Mouse (Mus musculus): ENCODE results near the gene Dync1i2. TPM values are rescaled to one million over a fixed set of nuclear protein-coding genes. Genes with fewer than 3 reads are reported as not detected.

Gene Dync1i2
- total RNA-seq, 4 experiments from 2014 or later, result 38.5 to 42.1 (median 41.1) TPM

Other genes starting within 250 kb of the Dync1i2 start
- 1 to 10 TPM; 2.9 to 3.7 (median 3.6) TPM for gene Dcaf17, start 156.4 kb upstream of the Dync1i2 start, total RNA-seq (2022)
- gene Mettl8, start 156.1 kb upstream of the Dync1i2 start, total RNA-seq (2022), result 1 to 10 TPM; 4.8 to 6.1 (median 5.4) TPM
- gene Cybrd1, start 93.8 kb upstream of the Dync1i2 start, total RNA-seq (2022), result under 1 TPM; 0.10 to 0.45 (median 0.27) TPM
- 100 to 1,000 TPM; 395 to 460 (median 419) TPM for gene Slc25a12, start 156.0 kb downstream of the Dync1i2 start, total RNA-seq (2022)
- 10 to 100 TPM; 14.6 to 19.9 (median 16.5) TPM for gene Hat1, start 177.3 kb downstream of the Dync1i2 start, total RNA-seq (2022)
- gene Metap1d, start 241.6 kb downstream of the Dync1i2 start, total RNA-seq (2022), result 10 to 100 TPM; 26.5 to 30.6 (median 28.9) TPM